Mouse (Mus musculus) bone marrow macrophage, adult 2 months (primary cell): ENCODE measurements around the gene Pmpca.

Experiments used
- CTCF ChIP-seq: IDR thresholded peaks from 2 replicates; pipeline ENCODE4 v1.5.1; 2012; ENCODE audit warnings: low read depth, mild to moderate bottlenecking, low read length, moderate library complexity
- POLR2A ChIP-seq: IDR thresholded peaks from 2 replicates; pipeline ENCODE4 v1.6.1; 2012; ENCODE audit warnings: mild to moderate bottlenecking, low read depth, low read length, borderline replicate concordance

DNA sequence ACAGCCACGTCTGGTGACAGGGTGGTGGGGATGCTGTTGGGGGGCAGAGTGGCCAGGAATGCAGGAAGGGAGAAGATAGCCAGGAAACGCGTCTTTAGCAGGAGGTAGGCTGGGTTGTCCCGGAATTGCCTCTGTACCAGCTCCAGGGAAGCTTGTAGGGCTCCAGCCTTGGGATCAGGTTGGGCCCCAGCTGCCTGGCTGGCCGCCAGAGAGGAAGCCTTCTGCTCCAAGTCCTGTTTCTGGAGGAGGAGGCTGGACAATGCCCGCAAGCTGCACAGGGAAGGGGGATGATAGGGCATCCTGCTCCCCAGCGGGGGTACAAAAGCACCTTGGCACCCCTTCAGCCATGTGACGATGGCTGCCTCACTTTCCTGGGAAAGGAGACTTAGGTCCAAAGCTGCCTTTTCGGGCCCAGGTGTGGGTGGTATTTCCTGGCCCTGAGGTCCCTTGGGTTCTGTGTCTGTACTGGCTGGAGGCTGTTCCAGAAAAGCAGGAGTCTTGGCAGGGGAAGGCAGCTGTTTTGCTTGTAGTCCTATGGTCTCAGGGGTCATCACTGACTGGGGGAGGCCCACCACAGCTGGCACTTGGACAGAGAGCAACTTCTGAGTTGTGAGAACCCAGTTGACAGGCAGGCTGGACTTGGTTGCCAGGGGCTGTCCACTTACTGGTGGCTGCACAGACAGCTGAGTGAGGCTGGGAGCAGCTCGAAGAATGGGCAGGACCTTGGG lies 24.2 kb upstream of the Pmpca start:
- no peak for TF ChIP-seq POLR2A
- TF ChIP-seq CTCF: no peak
